Mouse (Mus musculus): ENCODE results near the gene Dock4.

GRCm38 (mm10) chr12:40712235-40712634 is 266.5 kb downstream of the Dock4 start:
- TF ChIP-seq EP300 (IDR thresholded peaks at IDR 0.05; ENCODE audit: insufficient read depth, low read depth, low read length), result no peak
- TF ChIP-seq POLR2A (IDR thresholded peaks at IDR 0.05; ENCODE audit: insufficient read depth, low read depth, low read length), result no peak
